Mouse (Mus musculus): ENCODE measurements at regions not wholly inside any gene's neighbourhood (a gene's known extent, or its start where the extent isn't known, plus 50 kb on each side); places are given as distances from the start of the nearest gene placed in this dataset.

DNA sequence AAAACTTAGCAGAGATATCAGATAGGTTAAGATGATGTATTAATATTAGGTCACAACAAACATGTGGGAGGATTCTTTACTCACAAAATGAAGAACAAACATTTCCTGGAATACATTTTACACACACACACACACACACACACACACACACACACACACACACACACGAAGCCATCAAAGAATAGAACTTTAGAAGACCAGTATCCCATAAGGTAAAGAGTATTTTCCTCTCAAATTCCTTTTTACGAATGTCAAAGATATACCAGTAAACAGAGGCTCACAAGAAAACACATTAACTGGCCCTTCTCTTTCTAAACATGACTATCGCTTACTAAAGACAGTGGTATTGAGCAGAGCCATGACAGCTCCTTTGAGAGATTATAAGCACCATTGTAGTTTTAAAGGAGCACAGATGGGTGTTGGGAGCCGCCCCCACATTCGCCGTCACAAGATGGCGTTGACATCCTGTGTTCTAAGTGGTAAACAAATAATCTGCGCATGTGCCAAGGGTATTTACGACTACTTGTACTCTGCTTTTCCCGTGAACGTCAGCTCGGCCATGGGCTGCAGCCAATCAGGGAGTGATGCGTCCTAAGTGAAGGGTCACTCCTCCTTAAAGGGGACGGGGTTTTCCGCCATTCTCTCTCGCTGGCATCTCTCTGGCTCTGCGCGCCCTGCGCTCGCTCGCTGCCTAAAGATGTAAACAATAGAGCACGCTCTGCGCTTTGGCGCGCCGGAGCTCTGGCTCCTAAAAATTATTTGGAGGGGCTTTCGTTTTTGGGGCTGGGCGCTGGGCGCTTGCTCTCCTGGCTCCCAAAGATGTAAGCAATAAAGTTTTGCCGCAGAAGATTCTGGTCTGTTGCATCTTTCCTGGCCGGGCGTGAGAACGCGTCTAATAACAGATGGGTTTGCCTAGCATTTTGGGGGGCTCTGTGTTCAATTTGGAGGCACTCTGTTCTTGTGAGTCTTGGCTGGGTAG is 160.0 kb downstream of the Csl start:
- peak; percentile 35 for DNase-seq

DNA sequence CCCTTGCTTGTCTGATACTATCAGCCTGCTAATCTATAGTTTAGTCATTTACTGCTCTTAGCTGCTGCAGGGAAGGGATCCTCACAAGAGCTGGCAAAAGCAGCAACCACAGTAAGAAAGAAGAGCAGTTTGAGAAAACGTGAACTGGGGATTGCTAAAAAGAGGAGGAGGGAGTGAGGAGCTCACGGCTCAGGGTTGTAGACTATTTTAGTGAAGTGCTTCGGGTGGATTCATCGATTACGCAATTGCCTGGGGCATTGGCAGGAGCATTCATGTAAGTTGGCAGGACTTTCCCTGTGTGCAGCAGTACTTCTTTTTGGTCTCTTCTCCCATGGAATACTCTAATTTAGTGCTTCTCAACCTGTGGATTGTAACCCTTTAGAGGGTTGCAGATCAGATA is 157.1 kb downstream of the Csl start:
- no peak for DNase-seq

DNA sequence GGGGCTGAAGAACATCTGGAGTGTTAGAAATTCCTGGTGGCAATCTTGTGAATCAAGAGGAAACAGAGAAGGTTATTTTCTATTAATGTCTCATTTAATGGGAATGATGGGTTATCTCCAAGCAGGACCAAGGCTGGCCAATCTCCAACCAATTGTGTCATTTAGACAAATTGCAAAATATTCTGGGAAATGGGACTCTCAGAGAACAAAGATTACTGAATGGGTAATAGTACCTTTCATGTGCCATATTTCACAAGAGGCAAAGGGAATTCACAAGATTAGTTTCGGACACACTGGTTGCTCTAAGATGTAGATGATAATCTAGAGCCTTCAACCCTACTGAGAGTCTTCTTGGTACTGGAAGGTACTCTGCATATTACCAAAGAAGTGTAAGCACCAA is 155.3 kb downstream of the Csl start:
- DNase-seq: no peak

DNA sequence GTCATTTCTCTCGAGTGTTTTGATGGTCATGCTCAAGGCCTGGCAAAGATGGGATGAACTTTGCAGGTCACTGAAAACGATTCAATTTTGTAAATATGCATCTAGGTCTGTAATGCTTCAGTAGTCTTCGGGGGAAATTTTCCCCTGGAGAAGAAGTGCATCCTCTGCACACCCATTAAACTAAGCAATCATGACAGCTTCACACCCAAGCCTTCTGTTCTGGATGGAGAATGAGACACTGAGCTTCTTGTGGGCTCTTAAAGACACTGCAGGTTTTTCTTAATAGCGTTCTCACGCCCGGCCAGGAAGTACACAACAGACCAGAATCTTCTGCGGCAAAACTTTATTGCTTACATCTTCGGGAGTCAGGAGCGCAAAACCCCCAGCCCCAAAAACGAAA is 151.0 kb downstream of the Csl start:
- DNase-seq: no peak

DNA sequence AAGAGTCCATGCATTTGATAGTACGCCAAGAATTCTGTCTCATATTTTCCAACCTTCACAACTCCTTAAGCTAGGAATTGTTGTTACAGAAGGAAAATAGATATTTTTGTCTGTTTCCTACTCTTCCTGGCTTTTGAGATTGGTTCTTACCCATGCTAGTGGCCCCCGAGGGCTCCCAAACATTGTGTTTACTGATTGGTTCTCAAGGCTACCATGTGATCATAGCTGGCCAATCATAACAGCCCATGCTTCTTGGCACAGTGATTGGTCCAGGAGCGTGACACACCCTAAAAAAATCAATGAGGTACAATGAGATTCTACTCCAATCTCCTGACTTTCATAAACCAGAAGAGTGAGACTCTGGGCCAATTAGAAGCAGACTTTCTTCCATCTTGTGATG is 150.0 kb downstream of the Csl start:
- DNase-seq: no peak

DNA sequence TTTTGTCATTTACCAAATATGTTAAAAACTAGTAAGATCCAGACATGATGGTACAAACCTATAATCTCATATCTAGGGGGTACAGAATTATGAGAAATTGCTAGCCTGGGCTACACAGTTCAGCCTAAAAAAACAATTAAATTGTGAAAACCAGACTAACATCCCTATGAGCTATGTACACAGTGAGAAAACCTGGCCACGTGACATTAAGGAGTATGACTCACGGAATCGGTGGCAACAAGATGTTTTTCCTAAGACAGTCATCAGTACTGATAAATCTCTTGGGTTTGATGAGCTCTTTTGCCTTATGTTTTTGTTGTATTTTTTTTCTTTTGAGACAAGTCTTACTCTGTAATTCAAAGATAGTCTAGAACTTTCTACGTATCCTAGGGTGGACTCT is 148.6 kb downstream of the Csl start:
- DNase-seq: no peak

DNA sequence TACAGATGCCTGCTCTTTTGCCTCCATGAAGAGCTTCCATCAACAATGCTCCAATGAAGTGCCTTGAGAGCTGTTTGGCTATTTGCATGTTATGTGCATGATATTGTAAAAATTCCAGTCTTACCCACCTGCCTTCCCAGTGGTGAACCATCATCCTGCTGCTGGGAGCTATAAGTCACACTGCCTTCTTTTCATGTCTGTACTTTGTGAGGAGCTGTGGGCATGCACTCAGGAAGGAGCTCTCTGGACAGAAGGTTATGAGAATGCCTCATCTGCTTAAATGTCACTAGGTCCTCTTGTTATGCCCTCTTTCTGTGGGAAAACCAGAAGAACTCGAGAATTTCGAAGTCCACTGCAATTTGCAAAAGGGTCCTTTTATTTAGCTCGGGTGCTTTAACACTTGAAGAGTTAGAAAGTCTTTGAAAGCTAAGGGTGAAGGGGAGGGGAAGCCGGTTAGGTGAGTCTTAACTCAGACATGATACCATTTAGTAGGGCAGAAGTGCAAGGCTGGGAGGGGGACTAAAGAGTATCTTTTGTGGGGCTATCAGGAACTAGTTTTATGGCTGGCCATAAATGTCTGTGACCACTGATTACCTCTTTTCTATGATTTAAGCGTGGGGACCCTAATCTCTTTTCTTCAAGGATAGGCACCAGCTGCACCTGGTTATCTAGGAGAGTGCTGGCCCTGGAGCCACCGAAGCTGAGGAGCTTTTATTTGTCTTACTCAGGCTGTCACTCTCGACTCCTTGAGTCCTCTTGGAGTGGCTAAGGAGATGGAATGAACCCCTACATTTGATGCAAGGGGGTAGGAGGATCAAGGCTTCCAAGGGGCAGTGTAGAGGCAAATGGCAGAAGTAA is 144.8 kb downstream of the Csl start:
- DNase-seq: no peak

DNA sequence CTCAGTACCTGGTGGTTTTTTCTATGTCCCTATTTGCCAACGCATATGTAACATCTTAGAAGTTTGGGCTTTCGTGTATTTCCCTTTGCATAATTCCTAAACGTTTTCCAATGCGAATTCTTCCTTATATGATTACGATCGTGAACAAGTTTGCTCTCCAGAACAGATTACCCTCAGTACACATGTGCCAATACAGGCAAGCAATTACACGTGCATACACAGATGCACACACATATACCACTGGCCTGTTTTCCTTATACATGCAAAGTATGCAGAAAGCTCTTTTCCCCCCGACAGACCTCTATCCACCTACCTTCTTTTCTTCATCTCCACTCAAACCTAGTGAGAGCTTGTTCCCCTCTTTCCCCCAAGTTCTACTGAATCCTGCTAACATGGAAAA is 144.1 kb downstream of the Csl start:
- DNase-seq: no peak

DNA sequence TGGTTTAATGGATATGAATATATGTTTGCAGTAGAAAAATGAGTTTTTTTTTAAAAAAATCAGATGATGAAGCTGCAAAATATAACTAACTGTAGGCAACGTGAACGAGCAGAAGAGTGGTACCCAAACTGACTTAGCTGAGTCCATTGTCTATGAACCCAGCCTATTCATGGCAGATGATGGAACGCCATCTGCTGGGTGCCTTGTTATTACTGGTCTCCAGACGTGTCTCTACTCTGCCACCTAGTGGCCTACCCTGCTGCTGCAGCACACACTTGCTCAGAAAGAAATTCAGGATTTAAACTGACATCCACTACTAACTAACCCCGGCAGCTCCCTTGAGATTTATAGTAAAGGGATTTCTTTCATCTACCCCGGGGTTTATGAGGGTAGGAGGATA is 143.7 kb downstream of the Csl start:
- DNase-seq: peak; percentile 63

DNA sequence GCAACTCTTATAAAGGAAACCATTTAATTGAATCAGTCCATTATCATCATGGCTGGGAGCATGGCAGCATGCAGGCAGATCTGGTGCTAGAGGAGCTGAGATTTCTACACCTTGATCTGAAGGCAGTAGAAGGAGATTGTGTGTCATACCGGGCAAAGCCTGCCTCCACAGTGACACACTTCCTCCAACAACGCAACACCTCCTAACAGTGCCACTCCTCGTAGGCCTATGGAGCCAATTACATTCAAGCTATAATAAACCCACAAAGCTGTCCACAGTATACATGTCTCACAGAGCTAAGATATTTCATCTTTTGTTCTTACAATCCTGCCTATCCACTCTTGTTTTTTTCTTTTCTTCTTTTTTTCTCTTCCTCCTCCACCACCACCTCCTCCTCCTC is 141.8 kb downstream of the Csl start:
- DNase-seq: no peak

DNA sequence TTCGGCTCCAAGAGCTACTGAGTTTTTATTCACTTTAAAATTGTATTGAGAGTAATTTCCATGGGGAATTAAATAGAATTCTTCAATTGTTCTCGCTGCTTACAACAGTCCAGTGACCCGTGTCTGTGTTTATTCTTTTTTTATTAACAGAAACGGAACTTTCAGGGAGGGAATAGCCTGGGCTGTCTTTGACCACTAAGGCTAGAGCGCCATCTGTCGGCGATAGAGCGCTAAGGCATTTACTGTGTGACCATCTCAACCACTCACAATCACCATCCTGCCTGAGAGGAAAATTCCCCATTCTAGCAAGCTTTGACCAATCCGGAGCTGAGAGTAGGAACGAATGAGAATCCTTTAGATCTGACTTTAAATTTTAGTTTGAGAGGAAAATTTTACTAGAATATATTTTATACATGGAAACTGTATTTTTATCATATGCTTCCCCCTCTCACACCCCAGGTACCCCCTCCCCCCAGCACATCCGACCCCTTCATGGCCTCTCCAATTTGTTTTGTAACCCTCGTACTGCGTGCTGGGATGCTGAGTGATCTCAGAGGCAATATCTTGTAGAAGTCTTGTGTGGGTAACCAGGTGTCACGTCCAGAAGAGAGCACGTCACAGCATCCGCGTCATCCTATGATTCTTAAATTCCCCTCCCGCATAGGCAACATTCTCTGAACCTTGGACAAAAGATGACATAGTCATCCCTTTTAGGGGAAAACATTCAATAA is 139.9 kb downstream of the Csl start:
- peak; percentile 27 for DNase-seq

DNA sequence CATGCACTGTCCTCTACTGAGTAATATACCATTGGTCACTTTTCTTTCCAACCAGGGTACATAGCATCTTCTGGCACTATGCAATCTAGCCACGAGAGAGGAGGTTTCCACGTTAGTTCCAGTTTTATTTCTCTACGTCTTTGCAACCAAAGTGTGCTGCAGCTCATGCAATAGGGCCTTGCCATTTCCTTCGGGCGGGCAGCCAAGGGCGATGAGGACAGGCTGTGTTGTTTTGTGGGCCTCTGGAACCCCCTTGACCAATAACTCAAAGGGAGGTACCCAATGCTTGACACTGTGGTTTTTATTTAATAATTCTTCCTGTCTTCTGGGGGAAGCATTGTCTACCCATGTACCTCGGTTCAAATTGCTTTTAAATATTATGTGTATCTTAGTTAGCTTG is 139.0 kb downstream of the Csl start:
- no peak for DNase-seq

DNA sequence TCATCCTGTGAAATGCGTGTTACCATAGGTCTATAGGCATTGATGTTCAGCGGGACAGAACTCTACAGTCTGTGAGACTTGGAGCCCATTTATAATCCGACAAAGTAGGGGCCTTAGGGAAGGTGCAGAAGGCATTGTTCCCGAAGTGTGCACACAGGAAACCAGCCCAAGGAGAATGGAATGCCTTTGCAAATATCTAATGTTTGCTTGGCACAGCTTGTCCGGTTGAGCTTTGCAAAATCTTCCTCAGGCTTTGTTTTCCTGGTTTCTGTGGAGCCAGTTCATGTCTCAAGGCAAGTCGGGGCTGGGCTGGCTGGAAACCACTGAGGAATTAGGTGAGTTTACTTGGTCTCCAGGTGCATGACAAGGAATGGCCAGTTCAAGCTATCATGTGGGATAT is 132.1 kb downstream of the Csl start:
- no peak for DNase-seq

DNA sequence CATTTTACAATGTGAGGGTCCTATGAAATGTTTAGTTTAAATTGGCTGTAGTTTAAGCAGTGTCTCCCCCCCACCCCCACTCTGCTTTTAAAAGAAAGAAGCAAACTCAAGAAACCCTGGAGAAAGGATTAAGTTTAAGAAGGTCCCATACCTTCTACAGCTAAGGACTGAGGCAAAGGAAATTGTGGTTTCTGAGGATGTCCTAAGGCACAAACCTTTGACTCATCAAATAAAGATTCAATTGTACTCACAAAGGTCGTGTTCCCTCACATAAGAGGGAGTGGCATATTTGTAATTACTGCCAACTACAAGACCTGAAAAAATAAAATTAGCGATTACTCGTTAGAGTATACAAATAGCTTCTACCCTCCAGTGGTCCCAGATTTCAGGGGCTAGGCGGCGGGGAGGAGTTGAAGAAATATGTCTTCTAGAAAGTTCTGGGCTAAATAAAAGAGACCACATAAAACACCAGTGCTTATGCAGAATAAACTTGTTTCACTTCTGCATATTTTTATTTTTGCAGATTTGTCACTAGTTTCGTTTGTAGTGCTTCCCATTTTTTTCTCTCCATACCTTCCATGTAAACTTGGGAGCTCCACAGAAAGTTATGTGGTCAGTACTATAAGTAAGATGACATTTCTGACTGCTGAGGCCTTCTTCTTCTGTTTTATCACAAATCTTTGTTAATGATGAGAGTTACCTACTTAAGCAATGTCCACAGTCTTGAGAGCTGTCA is 127.0 kb downstream of the Csl start:
- DNase-seq: no peak

DNA sequence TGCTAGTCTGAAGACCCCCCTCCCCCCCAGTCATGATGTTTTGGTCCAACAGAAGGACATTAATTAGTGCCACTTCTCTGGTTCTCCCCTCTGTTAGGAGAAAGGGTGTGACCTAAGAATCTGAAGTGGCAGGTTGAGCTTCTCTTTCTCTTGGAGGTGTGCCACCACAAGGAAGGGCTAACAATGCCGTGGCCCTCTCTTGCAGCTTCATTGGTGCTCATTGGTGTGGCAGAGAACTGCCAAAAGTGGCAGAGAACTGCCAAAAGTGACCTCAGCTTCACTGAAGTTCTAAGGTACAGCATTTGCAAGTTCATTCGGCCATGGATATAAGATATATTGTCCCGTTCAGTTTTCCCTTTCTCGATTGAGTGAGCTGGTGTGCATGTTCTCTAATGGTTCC is 123.7 kb downstream of the Csl start:
- no peak for DNase-seq

DNA sequence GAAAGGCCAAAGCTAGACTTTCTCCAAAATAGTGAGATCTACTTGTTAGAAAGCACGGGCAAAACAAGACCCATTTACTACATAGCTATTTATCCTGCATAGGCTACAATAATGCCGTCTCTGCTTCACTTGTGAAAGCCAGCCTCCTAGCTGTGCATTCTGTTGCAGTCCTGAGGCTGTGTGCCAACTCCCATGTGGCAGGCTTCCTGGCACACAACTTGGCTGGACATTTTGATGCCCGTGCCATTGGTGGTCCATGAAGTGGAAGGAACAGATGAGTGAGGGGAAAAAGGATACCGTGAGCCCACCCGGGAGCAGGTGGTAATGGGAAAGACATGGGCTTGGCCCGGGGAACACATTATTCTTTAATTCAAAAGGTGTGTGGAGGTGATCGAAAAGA is 120.4 kb downstream of the Csl start:
- DNase-seq: no peak

DNA sequence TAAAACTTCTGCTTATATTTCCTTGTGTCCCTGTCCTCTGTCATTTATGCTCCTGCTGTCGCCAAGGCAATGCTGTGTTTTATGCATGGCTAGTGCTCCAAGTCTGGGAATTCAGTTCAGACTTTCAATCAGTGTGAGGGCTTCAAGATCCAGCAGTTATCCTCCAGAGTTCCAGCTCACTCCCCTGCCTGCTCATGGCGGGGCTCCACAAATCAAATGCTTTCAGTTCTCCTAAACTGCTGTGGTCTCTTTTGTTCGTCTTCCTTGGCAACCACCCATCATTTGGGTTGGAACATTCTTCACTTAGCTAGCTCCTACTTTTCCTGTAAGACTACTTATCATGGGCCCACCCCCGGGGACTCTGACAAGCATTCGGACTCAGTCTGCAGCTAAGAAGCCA is 120.0 kb downstream of the Csl start:
- no peak for DNase-seq

DNA sequence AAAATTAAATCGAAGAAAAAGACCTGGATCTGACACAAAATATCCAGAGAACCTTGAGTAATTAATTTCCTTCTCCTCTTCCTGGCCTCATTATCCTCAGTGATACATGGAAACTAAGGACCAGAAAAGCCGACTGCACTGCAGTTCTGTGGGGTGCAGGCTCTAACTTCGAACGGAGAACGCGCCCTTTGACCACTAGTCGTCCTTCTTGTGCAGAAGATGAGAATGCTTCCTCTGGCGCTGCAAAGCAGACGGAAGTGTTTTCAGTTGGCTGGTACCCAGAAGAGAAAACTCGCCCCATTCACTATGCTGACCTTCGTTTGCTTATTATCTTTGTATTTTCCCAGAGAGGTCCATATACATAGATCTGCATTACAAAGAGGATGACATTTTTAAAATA is 117.7 kb downstream of the Csl start:
- peak; percentile 30 for DNase-seq

DNA sequence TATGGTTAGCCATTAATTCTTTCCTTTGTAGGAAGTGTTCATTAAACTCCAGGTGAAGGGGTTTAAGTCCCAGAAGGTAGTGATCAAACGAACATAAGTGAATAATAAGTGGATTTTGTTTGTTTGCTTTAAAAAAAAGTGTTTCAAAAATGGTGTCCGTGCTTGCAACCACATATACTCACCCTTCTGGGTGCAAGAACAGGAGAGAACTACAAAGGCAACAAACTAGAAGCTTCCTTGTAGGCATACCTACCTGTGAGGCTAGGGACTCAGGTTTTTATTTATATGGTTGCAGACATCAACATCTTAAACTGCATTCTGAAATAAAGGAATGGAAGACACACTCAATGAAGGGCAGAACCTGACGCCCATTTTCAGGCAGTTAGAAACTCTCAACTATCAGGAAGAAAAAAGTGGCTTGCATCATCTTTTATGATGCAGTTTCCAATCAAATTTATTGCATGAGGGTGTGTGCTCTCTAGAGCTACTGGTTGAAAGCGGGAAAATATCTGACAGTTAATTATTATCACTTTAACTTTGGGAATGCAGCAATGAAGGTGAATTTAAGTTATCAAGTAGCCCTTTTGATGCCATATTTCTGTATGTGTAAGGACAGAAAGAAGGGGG is 117.1 kb downstream of the Csl start:
- no peak for DNase-seq

DNA sequence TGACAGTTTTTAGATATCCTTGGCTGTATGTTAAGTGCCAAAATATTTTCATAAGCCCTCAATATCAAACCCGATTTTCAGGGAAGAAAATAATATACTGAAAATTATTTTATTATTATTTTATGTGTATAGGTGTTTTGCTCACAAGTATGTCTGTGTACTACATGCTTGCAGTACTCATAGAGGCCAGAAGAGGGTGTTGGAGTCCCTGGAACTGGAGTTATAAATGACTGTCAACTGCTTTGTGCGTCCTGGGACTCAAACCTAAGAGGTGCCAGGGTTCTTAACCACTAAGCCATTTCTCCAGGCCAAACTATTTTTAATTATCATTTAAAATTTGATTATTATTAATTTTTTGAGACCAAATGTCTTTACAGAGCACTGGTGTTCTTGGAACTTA is 114.5 kb downstream of the Csl start:
- DNase-seq: no peak

DNA sequence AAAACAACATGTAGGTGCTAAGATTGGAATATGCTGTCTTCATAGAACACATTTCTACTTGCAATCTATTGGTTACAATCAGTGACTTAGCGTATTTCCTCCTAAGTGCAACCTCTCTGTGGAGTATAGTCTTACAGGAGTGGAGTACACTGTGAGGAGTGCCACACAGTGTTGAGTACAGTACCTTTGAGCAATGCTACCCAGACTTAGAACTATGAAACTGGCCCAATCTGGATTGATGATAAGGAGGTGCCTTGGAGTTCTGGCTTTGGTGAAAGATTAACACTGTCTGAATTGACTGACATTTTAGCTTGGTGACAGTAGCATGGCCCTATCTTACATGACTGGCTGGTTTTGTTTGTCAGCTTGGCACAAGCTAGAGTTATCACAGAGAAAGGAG is 107.4 kb downstream of the Csl start:
- no peak for DNase-seq

DNA sequence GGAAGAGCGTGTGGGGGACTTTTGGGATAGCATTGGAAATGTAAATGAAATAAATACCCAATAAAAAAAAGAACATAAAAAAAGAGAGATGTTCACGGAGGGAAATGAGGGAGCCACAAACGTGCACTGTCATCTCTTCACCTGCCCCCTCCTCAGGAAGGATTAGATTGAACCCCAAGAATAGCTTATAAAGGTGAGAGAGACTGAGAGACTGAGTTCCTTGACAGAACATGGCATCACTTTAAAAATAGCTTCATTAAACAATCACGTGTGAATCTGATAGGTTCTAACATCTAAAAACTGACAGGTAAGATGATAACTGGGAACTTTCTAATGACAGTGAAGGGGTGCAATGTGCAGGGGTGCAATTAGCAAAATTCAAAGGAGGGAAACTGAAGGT is 105.2 kb downstream of the Csl start:
- DNase-seq: no peak
